Mouse (Mus musculus) hindbrain, embryonic 11.5 days (tissue): ENCODE results near the gene Igf2. TPM values are rescaled to one million over a fixed set of nuclear protein-coding genes. Genes with fewer than 3 reads are reported as not detected.
A peak's percentile ranks its signal among the peaks of the same experiment; 100 is the strongest.

ENCODE experiments used
- ATAC-seq: fragments of 200-750 bp; cut with Nextera tagmentation; 2 replicates; pipeline ENCODE4 v1.8.0; 2017; ENCODE audit warnings: mild to moderate bottlenecking, moderate TSS enrichment, moderate library complexity; ENCODE audit not compliant: low FRiP score
- DNase-seq: peaks from one replicate; pipeline ENCODE4 v3.0.0-alpha.2; 2015; ENCODE audit warnings: low spot score
- H3K27ac ChIP-seq: fragments of 300-500 bp; sonication (generic); 2 replicates; pipeline ENCODE4 v1.5.1; 2014; ENCODE audit warnings: mild to moderate bottlenecking, low read depth, low read length
- H3K27me3 ChIP-seq: fragments of 300-500 bp; sonication (generic); 2 replicates; pipeline ENCODE4 v1.6.1; 2014; ENCODE audit warnings: mild to moderate bottlenecking, low read length, moderate library complexity, mixed read lengths; ENCODE audit not compliant: control insufficient read depth, insufficient read depth
- H3K36me3 ChIP-seq: fragments of 300-500 bp; sonication (generic); 2 replicates; pipeline ENCODE4 v1.6.1; 2014; ENCODE audit warnings: mild to moderate bottlenecking, low read length, moderate library complexity, mixed read lengths; ENCODE audit not compliant: control insufficient read depth, insufficient read depth
- H3K4me1 ChIP-seq: fragments of 300-500 bp; sonication (generic); replicated peaks from 2 replicates; pipeline ENCODE4 v1.6.1; 2014; ENCODE audit warnings: low read length, mixed read lengths; ENCODE audit not compliant: control insufficient read depth, insufficient read depth
- H3K4me2 ChIP-seq: fragments of 300-500 bp; sonication (generic); replicated peaks from 2 replicates; pipeline ENCODE4 v1.6.1; 2014; ENCODE audit warnings: mild to moderate bottlenecking, low read depth, low read length
- H3K4me3 ChIP-seq: fragments of 300-500 bp; sonication (generic); 2 replicates; pipeline ENCODE4 v1.5.1; 2014; ENCODE audit warnings: low read depth, low read length
- H3K9ac ChIP-seq: fragments of 300-500 bp; sonication (generic); 2 replicates; pipeline ENCODE4 v1.6.1; 2014; ENCODE audit warnings: low read depth, low read length
- H3K9me3 ChIP-seq: fragments of 300-500 bp; sonication (generic); 2 replicates; pipeline ENCODE4 v1.6.1; 2016; ENCODE audit warnings: low read length; ENCODE audit not compliant: control insufficient read depth
- WGBS: fragments of 180-500 bp; shearing (Covaris S2); extraction: QIAGEN DNeasy Blood & Tissue Kit; methylation state at CpG from one replicate; pipeline ENCODE4 v1.1.7; 2014; 5-methylcytosine and 5-hydroxymethylcytosine counted together
- polyA plus RNA-seq: library from polyadenylated mRNA; unstranded; fragments of >200 nt; fragmentation: Nextera tagmentation; extraction: Ambion mirVana; gene quantifications from 2 replicates; pipeline ENCODE4 v1.2.1, GENCODE M21; 2014

Gene Igf2
- 189 and 268 TPM in 2 replicates for polyA plus RNA-seq

DNA sequence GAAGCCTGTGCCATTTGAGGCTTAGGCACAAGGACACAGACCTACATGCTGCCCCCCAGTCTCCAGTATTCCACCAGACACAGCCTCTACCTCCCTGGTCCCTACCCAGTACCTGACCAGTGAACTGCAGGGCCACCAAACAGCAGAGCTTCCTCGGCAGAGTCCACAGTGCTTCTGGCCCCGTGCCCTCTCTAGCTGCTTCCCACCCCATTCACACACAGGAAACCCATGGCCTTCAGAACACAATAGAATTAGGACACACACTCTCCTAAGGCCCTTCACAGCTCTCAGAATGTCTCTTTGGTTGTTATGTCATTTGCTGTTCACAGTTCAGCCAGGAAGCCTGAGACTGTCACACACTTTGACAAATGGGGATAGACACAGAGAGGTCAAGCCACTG is at the start of gene Igf2:
Gene Igf2 (minus strand): TSS at position 158 of the 400 bp plus-strand sequence.
- Histone ChIP-seq H3K27ac (no peak within 1 kb of the TSS), H3K4me1 (no peaks in the 10 kb centered on the region)
- DNase-seq: no peak

DNA sequence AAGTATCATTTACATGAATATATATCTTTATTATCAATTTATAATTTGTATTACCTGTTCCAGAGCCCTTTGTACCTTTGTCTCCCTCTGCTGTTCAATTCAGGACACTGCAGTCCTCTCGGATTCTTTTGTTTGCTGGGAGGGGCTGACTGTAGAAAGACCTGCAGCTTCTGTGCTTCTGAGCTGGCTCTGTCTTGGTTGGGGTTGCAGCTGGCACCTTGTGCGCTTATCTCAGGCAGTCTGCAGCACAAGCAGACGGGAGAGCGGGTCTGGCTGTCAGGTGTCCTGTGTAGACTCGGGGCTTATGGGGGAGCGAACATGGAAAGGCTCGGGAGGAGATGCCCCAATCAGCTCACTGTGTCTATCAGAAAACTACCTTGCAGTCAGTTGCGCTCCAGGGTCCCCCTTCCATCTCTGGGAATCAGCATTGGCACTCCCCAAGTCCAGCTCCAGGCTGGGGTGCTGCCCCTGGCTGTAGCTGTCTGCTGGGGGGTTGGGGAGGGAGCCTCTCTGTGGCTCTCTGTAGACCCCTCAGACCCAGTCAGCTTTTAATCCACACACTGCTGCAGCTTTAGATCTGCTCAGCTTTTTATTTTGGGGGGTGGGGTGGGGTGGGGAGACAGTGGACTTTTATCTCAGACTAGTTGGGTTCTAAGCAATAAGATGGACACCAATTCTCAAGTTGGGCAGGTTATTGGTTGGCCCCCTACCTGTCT is 48.3 kb upstream of the Igf2 start:
- Histone ChIP-seq H3K27ac (no peak overlapping the region), H3K4me3 (0 out of 2 replicates have a peak overlapping the region, but pooled peaks have one; percentile 1), H3K4me1 (no peaks in the 10 kb centered on the region), H3K4me2 (peak overlapping the region; percentile 17), H3K36me3 (no peaks in the 10 kb centered on the region), H3K27me3 (no peaks in the 10 kb centered on the region), H3K9ac (0 out of 2 replicates have a peak overlapping the region, but pooled peaks have one; percentile 8), H3K9me3 (no peaks in the 10 kb centered on the region)
- ATAC-seq: no peak
- peak; percentile 79 for DNase-seq
- WGBS: 17% methylated on average over 8 of the region's 8 CpGs

More for the DNA sequence above, at the start of gene Igf2:
- no peak for ATAC-seq
- no peak within 1 kb of the TSS for H3K9ac ChIP-seq
- peaks cover 14% of the 10 kb centered on the region for H3K9me3 ChIP-seq
- peaks cover 52% of the 10 kb centered on the region for H3K27me3 ChIP-seq
- H3K36me3 ChIP-seq: no peaks in the 10 kb centered on the region
- no peak within 1 kb of the TSS for H3K4me3 ChIP-seq
- H3K4me2 ChIP-seq: no peak within 1 kb of the TSS
- 72% methylated on average over 2 of the region's 2 CpGs for WGBS

GRCm38 (mm10) chr7:142706873-142707272 is 40.3 kb upstream of the Igf2 start:
- DNase-seq (no peak), ATAC-seq (no peak)
- Histone ChIP-seq H3K4me1 (no peaks in the 10 kb centered on the region), H3K27me3 (no peaks in the 10 kb centered on the region), H3K4me3 (no peak overlapping the region), H3K9ac (no peak overlapping the region), H3K27ac (no peak overlapping the region), H3K36me3 (no peaks in the 10 kb centered on the region), H3K9me3 (no peaks in the 10 kb centered on the region), H3K4me2 (no peak overlapping the region)
- 81% methylated on average over 2 of the region's 2 CpGs for WGBS

- H3K27me3 ChIP-seq: no peaks in the 10 kb centered on the region
- no peak for ATAC-seq
Observed at GRCm38 (mm10) chr7:142699334-142699860, 32.8 kb upstream of the Igf2 start.

DNA sequence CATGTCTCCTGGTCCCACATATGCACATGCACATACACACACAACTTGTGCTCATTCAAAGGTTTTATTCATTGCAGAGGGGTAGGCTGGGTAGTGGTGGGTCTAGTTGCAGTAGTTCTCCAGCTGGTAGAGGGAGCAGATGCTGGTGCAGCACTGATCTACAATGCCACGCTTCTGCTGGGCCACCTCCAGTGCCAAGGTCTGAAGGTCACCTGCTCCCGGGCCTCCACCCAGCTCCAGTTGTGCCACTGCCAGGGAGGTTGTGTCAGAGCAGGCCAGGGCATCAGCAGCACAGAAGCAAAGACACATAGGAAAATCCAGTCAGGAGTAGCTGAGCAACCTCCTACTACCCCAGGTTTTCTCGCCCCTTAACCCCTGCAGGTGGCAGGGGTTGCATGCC is 12.0 kb upstream of the Igf2 start:
- no peak overlapping the region for H3K4me3 ChIP-seq
- WGBS: 86% methylated on average over 3 of the region's 3 CpGs
- no peak overlapping the region for H3K27ac ChIP-seq
- DNase-seq (no peak), ATAC-seq (no peak)
- H3K36me3 ChIP-seq: no peaks in the 10 kb centered on the region
- no peak overlapping the region for H3K4me2 ChIP-seq
- no peaks in the 10 kb centered on the region for H3K4me1 ChIP-seq
- no peaks in the 10 kb centered on the region for H3K27me3 ChIP-seq
- H3K9me3 ChIP-seq: no peaks in the 10 kb centered on the region
- no peak overlapping the region for H3K9ac ChIP-seq

More at GRCm38 (mm10) chr7:142699334-142699860, 32.8 kb upstream of the Igf2 start:
- Histone ChIP-seq H3K4me1 (no peaks in the 10 kb centered on the region), H3K36me3 (no peaks in the 10 kb centered on the region), H3K4me3 (no peak overlapping the region), H3K27ac (no peak overlapping the region), H3K9me3 (no peaks in the 10 kb centered on the region), H3K4me2 (no peak overlapping the region), H3K9ac (no peak overlapping the region)
- WGBS: 72% methylated on average over 5 of the region's 5 CpGs
- no peak for DNase-seq

DNA sequence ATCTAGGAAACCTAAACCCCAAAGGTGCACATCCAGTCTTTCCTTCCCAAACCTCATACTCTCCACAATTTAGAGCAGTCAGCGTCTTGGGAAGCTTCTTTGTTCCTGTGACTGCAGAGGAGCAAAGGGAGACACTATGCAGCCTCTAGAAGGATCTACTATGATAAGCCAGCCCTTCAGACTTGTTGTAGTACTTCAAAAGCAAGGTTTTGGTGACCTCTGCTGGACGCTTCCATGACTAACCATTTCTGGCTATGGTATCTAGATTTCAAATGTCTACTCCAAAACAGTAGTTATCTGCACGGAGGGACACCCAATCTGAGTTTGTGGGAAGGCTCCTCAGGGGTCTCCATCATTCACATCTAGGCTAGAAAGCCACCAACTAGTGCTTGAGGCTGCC is 9.0 kb upstream of the Igf2 start:
- H3K36me3 ChIP-seq: no peaks in the 10 kb centered on the region
- peak; percentile 75 for DNase-seq
- WGBS: 9% methylated on average over 3 of the region's 3 CpGs

DNA sequence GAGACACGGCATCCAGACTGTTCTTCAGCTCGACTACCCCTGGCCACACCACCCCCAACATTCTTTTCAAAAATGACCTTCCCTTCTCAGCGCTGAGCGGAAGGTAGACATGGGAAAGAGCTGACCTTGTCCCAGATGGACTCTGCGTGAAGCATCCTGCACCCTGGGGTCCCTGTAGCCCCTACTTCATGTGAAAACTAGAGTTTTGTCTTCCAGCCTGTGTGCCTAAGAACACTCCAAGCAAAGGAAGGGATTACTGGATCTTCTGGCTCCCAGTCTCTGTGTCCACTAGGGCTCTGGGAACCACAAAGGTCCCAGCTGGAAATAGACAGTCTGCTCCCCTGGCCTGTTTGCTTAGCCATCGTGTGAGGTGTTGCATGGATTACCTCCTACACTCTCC is 8.5 kb upstream of the Igf2 start:
- H3K9ac ChIP-seq: no peak overlapping the region
- ATAC-seq: no peak
- H3K36me3 ChIP-seq: no peaks in the 10 kb centered on the region

More for the DNA sequence above, 9.0 kb upstream of the Igf2 start:
- Histone ChIP-seq H3K4me2 (no peak overlapping the region), H3K27me3 (no peaks in the 10 kb centered on the region), H3K4me1 (no peaks in the 10 kb centered on the region), H3K4me3 (no peak overlapping the region), H3K9me3 (peaks cover 5% of the 10 kb centered on the region; the same call in 1 of the 2 replicates), H3K27ac (no peak overlapping the region), H3K9ac (no peak overlapping the region)
- ATAC-seq: no peak

DNA sequence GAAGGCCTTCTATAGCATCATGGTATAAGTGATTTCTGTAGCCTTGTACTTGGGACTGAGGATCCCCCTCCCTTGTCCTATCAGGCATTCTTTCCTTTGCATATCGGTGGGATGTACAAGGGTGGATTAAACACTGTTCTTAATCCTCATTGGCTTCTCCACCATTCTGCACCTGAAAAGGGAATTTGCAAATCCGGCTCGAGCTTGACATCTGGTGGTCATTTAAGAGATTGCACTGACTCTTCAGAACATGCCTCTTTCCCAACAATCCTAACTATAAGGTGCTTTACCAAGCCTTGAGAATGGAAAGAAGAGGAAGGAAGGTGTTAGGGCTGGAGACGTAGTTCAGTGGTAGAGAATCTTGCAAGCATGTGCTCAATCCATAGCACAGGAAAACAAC is 5.5 kb upstream of the Igf2 start:
- H3K4me2 ChIP-seq: no peak overlapping the region
- no peak overlapping the region for H3K4me3 ChIP-seq
- 11% methylated on average over 4 of the region's 4 CpGs for WGBS
- no peak overlapping the region for H3K27ac ChIP-seq
- H3K9ac ChIP-seq: no peak overlapping the region
- H3K27me3 ChIP-seq: peaks cover 3% of the 10 kb centered on the region; the same call in 1 of the 2 replicates
- H3K4me1 ChIP-seq: no peaks in the 10 kb centered on the region
- peaks cover 14% of the 10 kb centered on the region for H3K9me3 ChIP-seq
- no peaks in the 10 kb centered on the region for H3K36me3 ChIP-seq
- no peak for ATAC-seq
- peak; percentile 74 for DNase-seq

More for the DNA sequence above, 8.5 kb upstream of the Igf2 start:
- H3K4me3 ChIP-seq: no peak overlapping the region
- no peaks in the 10 kb centered on the region for H3K27me3 ChIP-seq
- no peak for DNase-seq
- no peak overlapping the region for H3K4me2 ChIP-seq
- H3K4me1 ChIP-seq: no peaks in the 10 kb centered on the region
- WGBS: 77% methylated on average over 6 of the region's 6 CpGs
- H3K27ac ChIP-seq: no peak overlapping the region
- H3K9me3 ChIP-seq: peaks cover 8% of the 10 kb centered on the region

GRCm38 (mm10) chr7:142671067-142671466 is 4.5 kb upstream of the Igf2 start:
- no peaks in the 10 kb centered on the region for H3K36me3 ChIP-seq
- H3K4me3 ChIP-seq: no peak overlapping the region
- H3K9ac ChIP-seq: no peak overlapping the region
- no peak for ATAC-seq
- no peaks in the 10 kb centered on the region for H3K4me1 ChIP-seq
- peaks cover 12% of the 10 kb centered on the region for H3K27me3 ChIP-seq
- no peak overlapping the region for H3K27ac ChIP-seq
- H3K9me3 ChIP-seq: peaks cover 14% of the 10 kb centered on the region
- no peak overlapping the region for H3K4me2 ChIP-seq
- DNase-seq: no peak
- 90% methylated on average over 1 of the region's 1 CpGs for WGBS
